Mouse (Mus musculus) erythroblast, embryonic 14.5 days (primary cell): ENCODE measurements around the gene Klhl29.

Experiments used
- GATA1 ChIP-seq: IDR thresholded peaks from 2 replicates; pipeline ENCODE4 v1.6.1; 2012; ENCODE audit warnings: low read length, inconsistent platforms, mixed read lengths
- TAL1 ChIP-seq: IDR thresholded peaks from 3 replicates; pipeline ENCODE4 v1.6.1; 2012; ENCODE audit warnings: low read length, inconsistent platforms, mixed read lengths

DNA sequence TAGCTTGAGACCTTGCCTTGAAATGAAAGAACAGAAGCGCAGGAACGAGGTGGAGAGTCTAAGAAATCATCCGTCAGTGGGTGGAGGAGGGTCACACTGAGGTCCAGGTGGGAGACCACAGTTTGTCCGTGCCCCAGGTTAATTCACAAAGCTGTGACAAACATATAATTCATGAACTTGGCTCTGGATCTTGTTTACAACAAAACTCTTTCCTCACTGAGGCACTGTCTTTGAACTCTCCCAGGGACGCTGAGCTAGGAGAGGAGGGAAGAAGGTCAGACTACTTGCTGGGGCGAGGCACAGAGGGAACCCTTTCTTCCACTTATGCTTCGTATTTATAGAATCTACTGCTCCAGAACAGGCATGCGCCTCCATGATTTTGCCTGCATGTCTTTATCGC, 161.2 kb downstream of the Klhl29 start:
- TF ChIP-seq GATA1 (no peak), TAL1 (no peak)
